Mouse (Mus musculus) mouse embryonic stem cell (cell line): ENCODE results near the gene Tmem132e.

Source experiments
- in situ Hi-C, 2 experiments: fragments of 300-500 bp; cut with MboI; formaldehyde crosslinking; loops; 1 replicate in 1 of 2; 3 replicates in 1 of 2; pipeline ENCODE4 v1.14.3; 2019 to 2020; ENCODE audit warnings: low sequenced_read_pairs in 2 of 2, low pct_unique_long_range_greater_than_20kb in 1 of 2, mixed read lengths in 1 of 2; ENCODE audit not compliant: unreplicated experiment in 1 of 2

Gene Tmem132e

GRCm38 (mm10) chr11:82418337-82419041 is 29.8 kb downstream of the Tmem132e start:
- in situ Hi-C loops = no loop called here

- in situ Hi-C loops = no loop called here
Observed at GRCm38 (mm10) chr11:82421909-82422308, 33.2 kb downstream of the Tmem132e start.

GRCm38 (mm10) chr11:82423521-82423920 is 34.8 kb downstream of the Tmem132e start:
- in situ Hi-C loops = no loop called here

GRCm38 (mm10) chr11:82428801-82429200 is 40.1 kb downstream of the Tmem132e start:
- in situ Hi-C loops = no loop called here

- in situ Hi-C loops = no loop called here
Observed at GRCm38 (mm10) chr11:82434091-82434831, 45.6 kb downstream of the Tmem132e start.

- in situ Hi-C loops = no loop called here
Observed at GRCm38 (mm10) chr11:82434832-82435182, 46.1 kb downstream of the Tmem132e start.

GRCm38 (mm10) chr11:82448485-82448884 is 59.8 kb downstream of the Tmem132e start:
- in situ Hi-C loops = no loop called here

- in situ Hi-C loops = no loop called here
Observed at GRCm38 (mm10) chr11:82452516-82452915, 63.8 kb downstream of the Tmem132e start.

GRCm38 (mm10) chr11:82453230-82453629 is 64.5 kb downstream of the Tmem132e start:
- in situ Hi-C loops = no loop called here

- in situ Hi-C loops = no loop called here
Observed at GRCm38 (mm10) chr11:82461326-82461725, 72.6 kb downstream of the Tmem132e start.

GRCm38 (mm10) chr11:82465536-82465935 is 76.8 kb downstream of the Tmem132e start:
- in situ Hi-C loops = no loop called here

- in situ Hi-C loops = no loop called here
Observed at GRCm38 (mm10) chr11:82467218-82467617, 78.5 kb downstream of the Tmem132e start.

GRCm38 (mm10) chr11:82471076-82471475 is 82.4 kb downstream of the Tmem132e start:
- in situ Hi-C loops = no loop called here

- in situ Hi-C loops = no loop called here
Observed at GRCm38 (mm10) chr11:82473137-82473621, 84.5 kb downstream of the Tmem132e start.

- in situ Hi-C loops = no loop called here
Observed at GRCm38 (mm10) chr11:82476092-82476491, 87.4 kb downstream of the Tmem132e start.

GRCm38 (mm10) chr11:82477412-82477811 is 88.7 kb downstream of the Tmem132e start:
- in situ Hi-C loops = no loop called here

GRCm38 (mm10) chr11:82480941-82481340 is 92.2 kb downstream of the Tmem132e start:
- in situ Hi-C loops = no loop called here

- in situ Hi-C loops = no loop called here
Observed at GRCm38 (mm10) chr11:82487359-82488086, 98.8 kb downstream of the Tmem132e start.

- in situ Hi-C loops = no loop called here
Observed at GRCm38 (mm10) chr11:82490896-82491295, 102.2 kb downstream of the Tmem132e start.
